Mouse (Mus musculus) hindbrain, embryonic 13.5 days (tissue): ENCODE data around the gene Celf2. TPM values are rescaled to one million over a fixed set of nuclear protein-coding genes. Genes with fewer than 3 reads are reported as not detected.

ENCODE experiments used
- ATAC-seq: fragments of 200-750 bp; cut with Nextera tagmentation; 2 replicates; pipeline ENCODE4 v1.8.0; 2017; ENCODE audit warnings: moderate TSS enrichment; ENCODE audit not compliant: low FRiP score
- H3K27ac ChIP-seq: fragments of 300-500 bp; sonication (generic); 2 replicates; pipeline ENCODE4 v1.5.1; 2015; ENCODE audit warnings: inconsistent platforms, mild to moderate bottlenecking, moderate library complexity
- H3K27me3 ChIP-seq: fragments of 300-500 bp; sonication (generic); 2 replicates; pipeline ENCODE4 v1.6.1; 2015; ENCODE audit warnings: mild to moderate bottlenecking, inconsistent platforms
- H3K36me3 ChIP-seq: fragments of 300-500 bp; sonication (generic); 2 replicates; pipeline ENCODE4 v1.6.1; 2015; ENCODE audit warnings: mild to moderate bottlenecking, inconsistent platforms
- H3K4me1 ChIP-seq: fragments of 300-500 bp; sonication (generic); replicated peaks from 2 replicates; pipeline ENCODE4 v1.6.1; 2015; ENCODE audit warnings: inconsistent platforms
- H3K4me2 ChIP-seq: fragments of 300-500 bp; sonication (generic); 2 replicates; pipeline ENCODE4 v1.6.1; 2015; ENCODE audit warnings: inconsistent platforms, mild to moderate bottlenecking, moderate library complexity
- H3K4me3 ChIP-seq: fragments of 300-500 bp; sonication (generic); 2 replicates; pipeline ENCODE4 v1.5.1; 2015; ENCODE audit warnings: mild to moderate bottlenecking, inconsistent platforms
- H3K9ac ChIP-seq: fragments of 300-500 bp; sonication (generic); 2 replicates; pipeline ENCODE4 v1.6.1; 2015; ENCODE audit warnings: mild to moderate bottlenecking, inconsistent platforms
- H3K9me3 ChIP-seq: fragments of 300-500 bp; sonication (generic); 2 replicates; pipeline ENCODE4 v1.6.1; 2016; ENCODE audit warnings: inconsistent platforms
- WGBS: fragments of 180-500 bp; shearing (Covaris S2); methylation state at CpG from one replicate; pipeline ENCODE4 v1.1.7; 2015; 5-methylcytosine and 5-hydroxymethylcytosine counted together
- polyA plus RNA-seq: library from polyadenylated mRNA; unstranded; fragments of >200 nt; fragmentation: Nextera tagmentation; extraction: Ambion mirVana; gene quantifications from 2 replicates; pipeline ENCODE4 v1.2.1, GENCODE M21; 2015

The Celf2 gene
- polyA plus RNA-seq, 1 experiment from 2014 or later, result 164 TPM

GRCm38 (mm10) chr2:6874266-6874955 lies 635.0 kb downstream of the Celf2 start:
- Histone ChIP-seq H3K27me3 (no peaks in the 10 kb centered on the region), H3K9me3 (no peaks in the 10 kb centered on the region), H3K4me2 (peak overlapping the region; percentile 42), H3K4me1 (peaks cover 49% of the 10 kb centered on the region), H3K27ac (peak overlapping the region; percentile 27; the same call in 1 of the 2 replicates), H3K4me3 (0 out of 2 replicates have a peak overlapping the region, but pooled peaks have one; percentile 7), H3K36me3 (no peaks in the 10 kb centered on the region), H3K9ac (peak overlapping the region; percentile 35; the same call in 1 of the 2 replicates)
- no peak for ATAC-seq
- 31% methylated on average over 10 of the region's 10 CpGs for WGBS

GRCm38 (mm10) chr2:6873711-6874110 lies 635.7 kb downstream of the Celf2 start:
- H3K9ac ChIP-seq, result no peak overlapping the region

GRCm38 (mm10) chr2:6872894-6873255 lies 636.5 kb downstream of the Celf2 start:
- Histone ChIP-seq H3K4me1 (peaks cover 59% of the 10 kb centered on the region), H3K9me3 (no peaks in the 10 kb centered on the region), H3K36me3 (no peaks in the 10 kb centered on the region), H3K4me2 (peak overlapping the region; percentile 82), H3K4me3 (peak overlapping the region; percentile 87), H3K27ac (peak overlapping the region; percentile 96), H3K27me3 (0 out of 2 replicates have a peak, but pooled peaks cover 2% of the 10 kb centered on the region), H3K9ac (peak overlapping the region; percentile 97)
- ATAC-seq, result peak; percentile 67
- 10% methylated on average over 10 of the region's 10 CpGs for WGBS

More at GRCm38 (mm10) chr2:6873711-6874110, 635.7 kb downstream of the Celf2 start:
- H3K4me1 ChIP-seq, result peaks cover 55% of the 10 kb centered on the region
- WGBS, result 85% methylated on average over 1 of the region's 1 CpGs
- no peaks in the 10 kb centered on the region for H3K9me3 ChIP-seq
- H3K27ac ChIP-seq, result no peak overlapping the region
- no peaks in the 10 kb centered on the region for H3K36me3 ChIP-seq
- H3K27me3 ChIP-seq, result no peaks in the 10 kb centered on the region
- peak overlapping the region; percentile 42; the same call in 1 of the 2 replicates for H3K4me2 ChIP-seq
- no peak overlapping the region for H3K4me3 ChIP-seq
- ATAC-seq, result no peak

DNA sequence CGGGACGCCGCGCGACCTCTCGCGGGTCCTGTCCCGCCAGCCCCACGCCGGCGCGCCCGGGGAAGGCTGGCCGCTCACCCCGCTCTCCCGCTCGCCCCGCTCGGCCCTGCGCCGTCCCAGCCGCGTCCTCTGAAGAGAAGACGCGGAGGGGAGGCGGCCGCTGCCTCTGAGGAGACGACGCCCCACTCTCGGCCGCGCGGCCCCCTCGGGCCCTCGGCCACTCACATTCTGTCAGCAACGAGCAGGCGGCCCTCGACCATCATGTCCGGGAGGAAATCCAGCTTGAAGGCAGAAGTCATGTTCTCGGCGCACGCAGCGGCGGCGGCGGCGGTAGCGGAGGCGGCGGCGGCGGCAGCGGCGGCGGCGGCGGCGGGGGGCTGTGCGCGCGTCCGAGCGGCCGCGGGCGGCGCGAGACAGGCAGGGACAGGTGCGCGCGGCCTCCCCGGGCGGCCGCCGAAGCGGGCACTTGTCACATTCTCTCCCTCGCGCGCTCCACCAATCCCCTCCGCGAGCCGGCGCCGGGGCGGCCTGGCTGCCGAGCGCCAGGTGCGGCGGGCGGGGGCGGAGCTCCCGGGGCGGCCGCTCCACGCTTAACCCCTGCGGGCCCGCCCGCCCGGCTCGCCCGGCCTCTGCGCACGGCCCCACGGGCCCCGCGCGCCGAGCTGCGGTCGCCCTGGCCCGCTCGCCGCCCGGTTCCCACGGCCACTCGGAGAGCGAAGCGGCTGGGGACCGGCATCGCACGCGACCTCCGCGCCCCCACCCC lies 637.1 kb downstream of the Celf2 start:
- Histone ChIP-seq H3K4me3 (peak overlapping the region; percentile 87), H3K4me1 (peaks cover 64% of the 10 kb centered on the region)
- WGBS, result under 1% methylated on average over 56 of the region's 124 CpGs

GRCm38 (mm10) chr2:6871281-6872130 lies 637.9 kb downstream of the Celf2 start:
- Histone ChIP-seq H3K27me3 (0 out of 2 replicates have a peak, but pooled peaks cover 2% of the 10 kb centered on the region), H3K36me3 (no peaks in the 10 kb centered on the region), H3K4me3 (peak overlapping the region; percentile 87), H3K9ac (peak overlapping the region; percentile 97), H3K4me1 (peaks cover 63% of the 10 kb centered on the region), H3K27ac (peak overlapping the region; percentile 96), H3K9me3 (no peaks in the 10 kb centered on the region), H3K4me2 (peak overlapping the region; percentile 82)
- ATAC-seq, result peak; percentile 71
- WGBS, result 2% methylated on average over 37 of the region's 40 CpGs

More for the DNA sequence above, 637.1 kb downstream of the Celf2 start:
- no peaks in the 10 kb centered on the region for H3K9me3 ChIP-seq
- 0 out of 2 replicates have a peak, but pooled peaks cover 2% of the 10 kb centered on the region for H3K27me3 ChIP-seq
- ATAC-seq, result peak; percentile 84
- peak overlapping the region; percentile 96 for H3K27ac ChIP-seq
- H3K4me2 ChIP-seq, result peak overlapping the region; percentile 82
- peak overlapping the region; percentile 97 for H3K9ac ChIP-seq
- H3K36me3 ChIP-seq, result no peaks in the 10 kb centered on the region

DNA sequence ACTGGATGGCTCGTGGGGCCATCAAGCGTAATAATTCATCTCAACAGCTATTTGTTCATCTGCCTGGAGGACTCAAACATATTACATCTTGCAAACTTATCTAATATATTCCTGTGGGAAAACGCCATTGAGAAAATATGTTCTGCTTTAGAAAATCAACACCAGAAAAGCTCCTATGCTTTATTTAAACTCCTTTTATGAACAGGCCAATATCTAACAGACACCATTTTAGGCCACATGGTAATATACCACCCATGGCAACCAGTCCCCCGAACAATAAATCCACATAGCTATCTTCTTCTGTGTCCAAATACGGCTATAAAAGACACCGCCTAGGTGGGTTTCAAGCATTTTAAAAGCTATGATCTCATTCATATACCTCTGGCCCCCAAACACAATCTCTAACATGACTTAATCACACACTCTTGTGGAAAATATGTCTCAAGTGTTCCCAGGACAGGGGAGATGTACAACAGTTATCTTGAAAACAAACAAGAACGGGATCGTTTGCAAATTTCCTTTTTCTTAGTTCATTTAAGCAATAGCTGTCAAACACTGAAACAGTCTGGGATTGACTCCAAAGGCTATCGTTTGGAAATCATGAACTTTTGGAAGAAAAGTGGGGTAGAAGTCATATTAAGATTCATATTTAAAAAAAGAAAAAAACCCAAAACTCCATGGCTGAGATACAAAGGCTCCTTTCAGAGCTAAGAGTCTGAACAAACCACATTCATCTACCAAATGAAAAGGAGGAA lies 639.2 kb downstream of the Celf2 start:
- Histone ChIP-seq H3K4me1 (peaks cover 62% of the 10 kb centered on the region), H3K4me3 (peak overlapping the region; percentile 87), H3K27me3 (0 out of 2 replicates have a peak, but pooled peaks cover 2% of the 10 kb centered on the region), H3K9me3 (no peaks in the 10 kb centered on the region), H3K36me3 (no peaks in the 10 kb centered on the region), H3K4me2 (peak overlapping the region; percentile 82), H3K9ac (peak overlapping the region; percentile 49; the same call in 1 of the 2 replicates), H3K27ac (peak overlapping the region; percentile 40; the same call in 1 of the 2 replicates)
- no peak for ATAC-seq
- 39% methylated on average over 9 of the region's 9 CpGs for WGBS

DNA sequence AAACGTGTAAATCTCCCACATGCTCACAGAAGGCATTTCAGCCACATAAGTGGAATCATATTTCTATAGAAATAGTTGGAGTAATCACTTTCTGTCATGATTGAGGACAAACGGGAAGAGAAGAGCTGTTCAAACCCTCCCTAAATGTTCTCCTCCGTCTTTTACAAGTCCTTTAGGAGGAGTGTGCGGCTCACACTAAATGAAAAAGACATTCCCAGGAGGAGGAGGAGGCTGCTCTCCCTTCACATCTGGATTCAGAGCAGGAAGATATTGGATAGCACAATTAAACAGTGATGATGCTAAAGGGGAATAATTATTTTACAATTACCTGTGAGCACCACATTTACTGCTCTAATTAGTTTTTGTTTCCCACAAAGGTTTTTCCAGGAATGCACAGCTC lies 642.1 kb downstream of the Celf2 start:
- WGBS, result 18% methylated on average over 4 of the region's 4 CpGs
- no peak overlapping the region for H3K4me3 ChIP-seq
- H3K4me2 ChIP-seq, result 0 out of 2 replicates have a peak overlapping the region, but pooled peaks have one; percentile 27
- peaks cover 45% of the 10 kb centered on the region for H3K4me1 ChIP-seq
- H3K9me3 ChIP-seq, result no peaks in the 10 kb centered on the region
- H3K27ac ChIP-seq, result no peak overlapping the region
- H3K36me3 ChIP-seq, result no peaks in the 10 kb centered on the region
- ATAC-seq, result no peak
- 0 out of 2 replicates have a peak, but pooled peaks cover 2% of the 10 kb centered on the region for H3K27me3 ChIP-seq
- no peak overlapping the region for H3K9ac ChIP-seq

DNA sequence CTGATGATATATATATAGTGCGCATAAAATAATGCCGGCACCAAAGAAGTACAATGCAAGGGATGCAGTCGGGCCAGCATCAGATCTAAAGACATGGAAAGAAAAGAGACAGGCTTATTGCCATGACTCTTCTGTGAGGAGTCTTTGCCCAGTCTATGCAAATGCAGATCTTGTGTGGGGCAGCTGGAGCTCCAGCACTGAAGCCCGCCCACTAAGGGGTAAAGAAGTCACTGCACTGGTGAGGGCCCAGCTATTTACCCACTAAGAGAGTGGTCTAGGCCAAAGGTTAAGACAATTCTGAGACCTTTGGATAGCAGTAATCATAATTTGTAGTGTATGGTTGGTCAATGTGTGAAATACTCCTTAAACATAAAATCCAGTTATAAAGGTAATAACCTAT lies 643.6 kb downstream of the Celf2 start:
- Histone ChIP-seq H3K9me3 (no peaks in the 10 kb centered on the region), H3K4me1 (peaks cover 40% of the 10 kb centered on the region), H3K4me3 (no peak overlapping the region), H3K36me3 (no peaks in the 10 kb centered on the region), H3K27ac (no peak overlapping the region), H3K4me2 (no peak overlapping the region), H3K9ac (no peak overlapping the region), H3K27me3 (0 out of 2 replicates have a peak, but pooled peaks cover 2% of the 10 kb centered on the region)
- 48% methylated on average over 4 of the region's 4 CpGs for WGBS
- ATAC-seq, result no peak

DNA sequence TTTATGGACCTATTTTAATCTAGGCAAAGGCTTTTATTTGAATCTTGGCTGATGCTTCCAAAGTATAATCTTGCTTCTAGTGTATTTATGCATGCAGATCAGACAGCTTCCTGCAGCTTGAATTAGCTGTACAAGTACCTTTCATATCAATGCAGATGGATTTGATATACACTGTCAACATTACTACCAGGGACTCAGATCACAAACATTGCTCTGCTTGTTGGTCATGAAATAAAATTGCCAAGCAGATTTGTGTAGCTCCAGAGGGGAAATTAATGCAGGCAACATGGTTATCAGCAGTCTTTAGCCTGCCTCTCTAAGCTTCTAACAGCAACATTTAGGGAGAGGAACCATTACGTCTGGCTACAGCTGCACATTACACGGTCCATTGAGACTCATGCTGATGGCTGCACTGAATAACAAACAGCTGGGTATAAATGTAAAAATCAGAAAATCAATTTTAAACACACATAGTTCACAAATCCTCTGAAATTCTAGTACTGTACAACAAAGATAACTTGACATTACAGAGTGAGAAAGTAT lies 659.2 kb downstream of the Celf2 start:
- H3K4me2 ChIP-seq, result no peak overlapping the region
- H3K4me1 ChIP-seq, result peaks cover 9% of the 10 kb centered on the region
- peak; percentile 68; the same call in 1 of the 2 replicates for ATAC-seq
- no peak overlapping the region for H3K9ac ChIP-seq
- WGBS, result 19% methylated on average over 2 of the region's 2 CpGs
- no peaks in the 10 kb centered on the region for H3K9me3 ChIP-seq
- H3K27ac ChIP-seq, result peak overlapping the region; percentile 30; the same call in 1 of the 2 replicates
- H3K4me3 ChIP-seq, result no peak overlapping the region
- H3K36me3 ChIP-seq, result no peaks in the 10 kb centered on the region
- no peaks in the 10 kb centered on the region for H3K27me3 ChIP-seq

DNA sequence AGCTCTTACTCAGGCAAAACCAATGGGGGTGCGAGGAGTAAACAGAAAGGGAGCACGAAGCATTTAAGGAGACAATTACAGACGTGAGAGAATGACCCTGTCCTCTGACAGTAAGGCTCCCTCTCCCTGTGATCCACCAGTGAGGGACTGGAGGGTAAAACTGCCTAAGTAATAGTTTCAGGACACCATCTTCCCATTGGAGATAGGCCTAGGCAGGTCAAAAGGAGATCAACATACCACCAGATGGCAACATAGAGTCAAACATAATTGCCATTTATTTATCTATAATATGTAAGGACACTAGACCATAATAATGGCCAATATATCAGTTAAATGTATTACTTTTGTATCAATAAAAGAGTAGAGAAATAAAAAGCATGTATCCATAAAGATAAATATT lies 660.0 kb downstream of the Celf2 start:
- Histone ChIP-seq H3K4me2 (no peak overlapping the region), H3K4me3 (no peak overlapping the region), H3K4me1 (peaks cover 9% of the 10 kb centered on the region), H3K27me3 (no peaks in the 10 kb centered on the region), H3K9me3 (no peaks in the 10 kb centered on the region), H3K9ac (no peak overlapping the region), H3K27ac (no peak overlapping the region), H3K36me3 (no peaks in the 10 kb centered on the region)
- 54% methylated on average over 3 of the region's 3 CpGs for WGBS
- ATAC-seq, result no peak

- no peak overlapping the region for H3K9ac ChIP-seq
- ATAC-seq, result no peak
- WGBS, result 88% methylated on average over 6 of the region's 6 CpGs
Measured at GRCm38 (mm10) chr2:6830021-6830420, 679.3 kb downstream of the Celf2 start.

More at GRCm38 (mm10) chr2:6830021-6830420, 679.3 kb downstream of the Celf2 start:
- Histone ChIP-seq H3K27me3 (no peaks in the 10 kb centered on the region), H3K36me3 (no peaks in the 10 kb centered on the region), H3K27ac (no peak overlapping the region), H3K4me1 (peaks cover 26% of the 10 kb centered on the region), H3K4me2 (no peak overlapping the region), H3K9me3 (no peaks in the 10 kb centered on the region), H3K4me3 (no peak overlapping the region)
